Comparison of ENCODE assay signal across 8 mouse cellular contexts in genomic region chr3:139075333-139076058, GRCm38 (mm10). TPM values are rescaled to one million over a fixed set of nuclear protein-coding genes. Genes with fewer than 3 reads are reported as not detected.
DNase-seq lines count a peak whose midpoint lies in the region; ATAC-seq and TF ChIP-seq lines count a peak whose summit lies in the region.

No protein-coding gene starts in this region.

- peak overlapping the region; percentile 81 for H3K4me2 ChIP-seq in embryonic facial prominence, embryonic 14.5 days (ENCODE audit: low read depth, low read length)
- H3K4me2 ChIP-seq in limb, embryonic 13.5 days (replicated peaks): peak overlapping the region; percentile 87
- peak overlapping the region; percentile 95 for H3K4me2 ChIP-seq in midbrain, embryonic 15.5 days

- H3K27me3 ChIP-seq in embryonic facial prominence, embryonic 14.5 days (replicated peaks; ENCODE audit: control insufficient read depth, insufficient read depth, low read length): no peaks in the 10 kb centered on the region
- no peaks in the 10 kb centered on the region for H3K27me3 ChIP-seq in limb, embryonic 13.5 days
- H3K27me3 ChIP-seq in midbrain, embryonic 15.5 days (replicated peaks): no peaks in the 10 kb centered on the region

- under 1% methylated on average over 66 of the region's 72 CpGs for WGBS in bone marrow, adult 2 months
- under 1% methylated on average over 27 of the region's 72 CpGs for WGBS in embryonic facial prominence, embryonic 14.5 days
- WGBS in limb, embryonic 13.5 days: under 1% methylated on average over 64 of the region's 72 CpGs
- 0% methylated on average over 67 of the region's 72 CpGs for WGBS in midbrain, embryonic 15.5 days

- H3K4me1 ChIP-seq in bone marrow, adult 2 months (ENCODE audit: control insufficient read depth, insufficient read depth, low read length): no peaks in the 10 kb centered on the region; the same call in 1 of the 2 replicates
- H3K4me1 ChIP-seq in embryonic facial prominence, embryonic 14.5 days (ENCODE audit: control insufficient read depth, insufficient read depth, low read length): peaks cover 8% of the 10 kb centered on the region
- H3K4me1 ChIP-seq in limb, embryonic 13.5 days: peaks cover 13% of the 10 kb centered on the region
- peaks cover 16% of the 10 kb centered on the region for H3K4me1 ChIP-seq in midbrain, embryonic 15.5 days

- H3K9me3 ChIP-seq in embryonic facial prominence, embryonic 14.5 days (ENCODE audit: control insufficient read depth, low read length): no peaks in the 10 kb centered on the region
- H3K9me3 ChIP-seq in limb, embryonic 13.5 days: no peaks in the 10 kb centered on the region
- H3K9me3 ChIP-seq in midbrain, embryonic 15.5 days: no peaks in the 10 kb centered on the region

- no peaks in the 10 kb centered on the region for H3K36me3 ChIP-seq in embryonic facial prominence, embryonic 14.5 days (ENCODE audit: control insufficient read depth, insufficient read depth, low read length)
- H3K36me3 ChIP-seq in limb, embryonic 13.5 days: no peaks in the 10 kb centered on the region
- no peaks in the 10 kb centered on the region for H3K36me3 ChIP-seq in midbrain, embryonic 15.5 days (replicated peaks)

- H3K9ac ChIP-seq in embryonic facial prominence, embryonic 14.5 days (ENCODE audit: low read depth, low read length): peak overlapping the region; percentile 84
- H3K9ac ChIP-seq in limb, embryonic 13.5 days: peak overlapping the region; percentile 86
- H3K9ac ChIP-seq in midbrain, embryonic 15.5 days: peak overlapping the region; percentile 80

- DNase-seq in A20 (ENCODE audit: low read depth, low spot score): peak; percentile 94
- peak; percentile 94 for DNase-seq in embryonic facial prominence, embryonic 14.5 days (ENCODE audit: low spot score)
- DNase-seq in heart, adult 8-10 months (ENCODE audit: low spot score): peak; percentile 88
- peak; percentile 90 for DNase-seq in kidney, adult 9 months
- DNase-seq in spleen, adult 18-20 months: peak; percentile 88 to 93

- peak overlapping the region; percentile 74 for H3K4me3 ChIP-seq in bone marrow, adult 2 months (replicated peaks; ENCODE audit: control insufficient read depth, low read depth, low read length)
- H3K4me3 ChIP-seq in embryonic facial prominence, embryonic 14.5 days (ENCODE audit: low read depth, low read length): peak overlapping the region; percentile 96
- H3K4me3 ChIP-seq in limb, embryonic 13.5 days: peak overlapping the region; percentile 86
- H3K4me3 ChIP-seq in midbrain, embryonic 15.5 days: peak overlapping the region; percentile 99

- H3K27ac ChIP-seq in bone marrow, adult 2 months (ENCODE audit: control insufficient read depth, insufficient read depth, low read depth, low read length, poor library complexity): peak overlapping the region; percentile 86
- H3K27ac ChIP-seq in embryonic facial prominence, embryonic 14.5 days (replicated peaks; ENCODE audit: low read depth, low read length): peak overlapping the region; percentile 98
- H3K27ac ChIP-seq in limb, embryonic 13.5 days: peak overlapping the region; percentile 86
- H3K27ac ChIP-seq in midbrain, embryonic 15.5 days: peak overlapping the region; percentile 91

- peak; percentile 67; the same call in 1 of the 2 replicates for TF ChIP-seq POLR2A in bone marrow, adult 2 months (IDR thresholded peaks at IDR 0.05; ENCODE audit: borderline replicate concordance, control insufficient read depth, low read depth, low read length)

- TF ChIP-seq CTCF in bone marrow, adult 2 months (IDR thresholded peaks at IDR 0.05; ENCODE audit: control insufficient read depth, insufficient read depth, low read length): no peak

- ATAC-seq in embryonic facial prominence, embryonic 14.5 days (ENCODE audit: low read depth): peak; percentile 98
- ATAC-seq in limb, embryonic 13.5 days (ENCODE audit: low FRiP score, low read depth): peak; percentile 98
- peak; percentile 99 for ATAC-seq in midbrain, embryonic 15.5 days (replicated peaks)

RNA-seq across cellular contexts. Expression of gene Rap1gds1, which starts 0.5 kb away (rescaled TPM):
- polyA plus RNA-seq in bone marrow, adult 2 months (2011; ENCODE audit: insufficient read depth, insufficient read length, low replicate concordance, missing spikeins): 9.5 and 18.0 TPM in 2 replicates
- 61.5 and 62.5 TPM in 2 replicates for polyA plus RNA-seq in embryonic facial prominence, embryonic 14.5 days (2014; fragmentation: Nextera tagmentation; extraction: Ambion mirVana)
- total RNA-seq in heart, adult 8-10 months (2022): 10 to 100 TPM; 24.3 to 28.6 (median 26.1) TPM
- polyA plus RNA-seq in limb, embryonic 13.5 days (2015; fragmentation: Nextera tagmentation; extraction: Ambion mirVana): 51.2 and 55.4 TPM in 2 replicates
- polyA plus RNA-seq in midbrain, embryonic 15.5 days (2015; fragmentation: Nextera tagmentation; extraction: Ambion mirVana): 68.6 and 70.6 TPM in 2 replicates

Comparison
In these comparisons a context has a peak if more than half of its experiments do, and no peak if none do; other contexts are left out.
1. Peak in every context shown above with its lines: DNase-seq, ATAC-seq, H3K4me3 ChIP-seq and H3K27ac ChIP-seq.